Mouse (Mus musculus) CH12.LX (cell line): ENCODE data around the gene Bnc2. TPM values are rescaled to one million over a fixed set of nuclear protein-coding genes. Genes with fewer than 3 reads are reported as not detected.

Experiments used
- DNase-seq: peaks from one replicate; pipeline ENCODE4 v3.0.0-alpha.2; 2013; ENCODE audit errors: extremely low read depth
- H3K27ac ChIP-seq: 2 replicates; pipeline ENCODE4 v1.5.1; 2012; ENCODE audit warnings: low read depth, mild to moderate bottlenecking, control low read depth, moderate library complexity; ENCODE audit not compliant: insufficient read depth
- H3K27me3 ChIP-seq: replicated peaks from 2 replicates; pipeline ENCODE3; 2012; ENCODE audit warnings: inconsistent platforms
- H3K36me3 ChIP-seq, 2 experiments: replicated peaks in 1 of 2; 2 replicates each; pipeline versions ENCODE3 to v1.6.1; 2012; ENCODE audit warnings: inconsistent platforms in 1 of 2, low read length in 1 of 2, mild to moderate bottlenecking in 1 of 2, mixed read lengths in 1 of 2, moderate library complexity in 1 of 2; ENCODE audit not compliant: control insufficient read depth in 1 of 2, insufficient read depth in 1 of 2
- H3K4me1 ChIP-seq, 2 experiments: 2 replicates each; pipeline ENCODE4 v1.6.1; 2012; ENCODE audit warnings: inconsistent platforms in 1 of 2, moderate library complexity in 1 of 2; ENCODE audit not compliant: insufficient read depth in 2 of 2, control insufficient read depth in 1 of 2
- H3K4me2 ChIP-seq: 2 replicates; pipeline ENCODE4 v1.6.1; 2012; ENCODE audit warnings: low read depth, mild to moderate bottlenecking, control low read depth; ENCODE audit not compliant: poor library complexity, insufficient read depth, severe bottlenecking
- H3K4me3 ChIP-seq, 3 experiments: fragments of 150-350 bp in 1 of 3; sonication (generic) in 1 of 3; replicated peaks in 1 of 3; 2 replicates each; pipeline versions ENCODE3 to v1.5.1; 2011 to 2012; ENCODE audit warnings: low read depth in 2 of 3, low read length in 2 of 3, mild to moderate bottlenecking in 2 of 3, moderate library complexity in 2 of 3, control low read depth in 1 of 3, improper control_type of control experiment in 1 of 3, inconsistent platforms in 1 of 3, mixed read lengths in 1 of 3; ENCODE audit not compliant: poor library complexity in 1 of 3
- H3K79me2 ChIP-seq: replicated peaks from 2 replicates; pipeline ENCODE4 v1.6.1; 2012; ENCODE audit warnings: mild to moderate bottlenecking, moderate library complexity; ENCODE audit not compliant: control insufficient read depth, poor library complexity, insufficient read depth, severe bottlenecking; ENCODE audit errors: extremely low read depth
- H3K9ac ChIP-seq: 2 replicates; pipeline ENCODE4 v1.6.1; 2012; ENCODE audit warnings: low read depth, mild to moderate bottlenecking, control low read depth, moderate library complexity; ENCODE audit not compliant: insufficient read depth
- H3K9me3 ChIP-seq: replicated peaks from 2 replicates; pipeline ENCODE3; 2012; ENCODE audit warnings: low read length, inconsistent platforms, mixed read lengths
- BHLHE40 ChIP-seq: IDR thresholded peaks from 2 replicates; pipeline ENCODE4 v1.6.1; 2011; ENCODE audit warnings: mild to moderate bottlenecking, low read depth, low read length, improper control_type of control experiment
- CTCF ChIP-seq, 2 experiments: IDR thresholded peaks in 1 of 2; conservative IDR thresholded peaks in 1 of 2; 2 replicates each; pipeline ENCODE4 v1.5.1; 2011 to 2012; ENCODE audit warnings: low read depth in 2 of 2, low read length in 2 of 2, improper control_type of control experiment in 1 of 2, inconsistent platforms in 1 of 2, mild to moderate bottlenecking in 1 of 2, moderate library complexity in 1 of 2
- E2F4 ChIP-seq: IDR thresholded peaks from 2 replicates; pipeline ENCODE4 v1.6.1; 2011; ENCODE audit warnings: low read depth, low read length, improper control_type of control experiment; ENCODE audit not compliant: insufficient replicate concordance
- ELF1 ChIP-seq: IDR thresholded peaks from 2 replicates; pipeline ENCODE4 v1.6.1; 2014; ENCODE audit warnings: low read depth, mild to moderate bottlenecking, inconsistent platforms, low read length, improper control_type of control experiment
- EP300 ChIP-seq: IDR thresholded peaks from 2 replicates; pipeline ENCODE4 v1.6.1; 2011; ENCODE audit warnings: low read length, improper control_type of control experiment
- GABPA ChIP-seq: IDR thresholded peaks from 2 replicates; pipeline ENCODE4 v1.6.1; 2012; ENCODE audit warnings: low read depth, low read length, improper control_type of control experiment, inconsistent platforms; ENCODE audit not compliant: insufficient replicate concordance
- IRF4 ChIP-seq: IDR thresholded peaks from 2 replicates; pipeline ENCODE4 v1.6.1; 2014; ENCODE audit warnings: low read depth, mild to moderate bottlenecking, inconsistent platforms, low read length, improper control_type of control experiment
- JUN ChIP-seq: IDR thresholded peaks from 2 replicates; pipeline ENCODE4 v1.6.1; 2011; ENCODE audit warnings: low read depth, mild to moderate bottlenecking, low read length, improper control_type of control experiment, moderate library complexity; ENCODE audit not compliant: insufficient read depth
- JUND ChIP-seq: conservative IDR thresholded peaks from 2 replicates; pipeline ENCODE4 v1.6.1; 2011; ENCODE audit warnings: low read depth, low read length, improper control_type of control experiment
- KAT2A ChIP-seq: IDR thresholded peaks from 2 replicates; pipeline ENCODE4 v1.6.1; 2012; ENCODE audit warnings: low read length, improper control_type of control experiment, inconsistent platforms; ENCODE audit not compliant: insufficient replicate concordance
- MAFK ChIP-seq: IDR thresholded peaks from 2 replicates; pipeline ENCODE4 v1.6.1; 2011; ENCODE audit warnings: low read length, improper control_type of control experiment; ENCODE audit not compliant: insufficient replicate concordance
- MAZ ChIP-seq: IDR thresholded peaks from 2 replicates; pipeline ENCODE4 v1.6.1; 2012; ENCODE audit warnings: low read depth, mild to moderate bottlenecking, inconsistent platforms, low read length, improper control_type of control experiment, moderate library complexity
- MEF2A ChIP-seq: IDR thresholded peaks from 2 replicates; pipeline ENCODE4 v1.6.1; 2014; ENCODE audit warnings: low read depth, mild to moderate bottlenecking, inconsistent platforms, low read length, improper control_type of control experiment, borderline replicate concordance
- MXI1 ChIP-seq: IDR thresholded peaks from 2 replicates; pipeline ENCODE4 v1.6.1; 2011; ENCODE audit warnings: mild to moderate bottlenecking, low read depth, low read length, improper control_type of control experiment
- NRF1 ChIP-seq: IDR thresholded peaks from 2 replicates; pipeline ENCODE4 v1.6.1; 2014; ENCODE audit warnings: low read depth, mild to moderate bottlenecking, inconsistent platforms, low read length, improper control_type of control experiment, moderate library complexity
- PAX5 ChIP-seq: IDR thresholded peaks from 2 replicates; pipeline ENCODE4 v1.6.1; 2012; ENCODE audit warnings: low read length, inconsistent platforms, mixed read lengths
- POLR2A ChIP-seq: IDR thresholded peaks from 2 replicates; pipeline ENCODE4 v1.6.1; 2011; ENCODE audit warnings: low read depth, mild to moderate bottlenecking, improper control_type of control experiment, low read length
- RAD21 ChIP-seq: IDR thresholded peaks from 2 replicates; pipeline ENCODE4 v1.6.1; 2011; ENCODE audit warnings: low read depth, mild to moderate bottlenecking, low read length, improper control_type of control experiment, moderate library complexity
- SIN3A ChIP-seq: IDR thresholded peaks from 2 replicates; pipeline ENCODE4 v1.6.1; 2012; ENCODE audit warnings: low read length, improper control_type of control experiment, inconsistent platforms
- SMC3 ChIP-seq: IDR thresholded peaks from 2 replicates; pipeline ENCODE4 v1.6.1; 2011; ENCODE audit warnings: low read depth, low read length, improper control_type of control experiment
- TBP ChIP-seq: conservative IDR thresholded peaks from 2 replicates; pipeline ENCODE4 v1.6.1; 2011; ENCODE audit warnings: low read depth, low read length, improper control_type of control experiment
- TCF12 ChIP-seq: IDR thresholded peaks from 2 replicates; pipeline ENCODE4 v1.6.1; 2014; ENCODE audit warnings: low read depth, mild to moderate bottlenecking, inconsistent platforms, low read length, improper control_type of control experiment
- USF1 ChIP-seq: IDR thresholded peaks from 2 replicates; pipeline ENCODE4 v1.6.1; 2014; ENCODE audit warnings: low read depth, mild to moderate bottlenecking, inconsistent platforms, low read length, improper control_type of control experiment
- USF2 ChIP-seq: conservative IDR thresholded peaks from 2 replicates; pipeline ENCODE4 v1.6.1; 2011; ENCODE audit warnings: low read depth, low read length, improper control_type of control experiment
- ZC3H11A ChIP-seq: IDR thresholded peaks from 2 replicates; pipeline ENCODE4 v1.6.1; 2012; ENCODE audit warnings: low read depth, mild to moderate bottlenecking, inconsistent platforms, low read length, improper control_type of control experiment
- ZKSCAN1 ChIP-seq: IDR thresholded peaks from 2 replicates; pipeline ENCODE4 v1.6.1; 2012; ENCODE audit warnings: low read depth, inconsistent platforms, low read length, improper control_type of control experiment, borderline replicate concordance
- ZMIZ1 ChIP-seq: IDR thresholded peaks from 2 replicates; pipeline ENCODE4 v1.6.1; 2012; ENCODE audit warnings: low read depth, mild to moderate bottlenecking, inconsistent platforms, low read length, improper control_type of control experiment
- ZNF384 ChIP-seq: IDR thresholded peaks from 2 replicates; pipeline ENCODE4 v1.6.1; 2012; ENCODE audit warnings: low read depth, low read length, improper control_type of control experiment, inconsistent platforms
- dilution Hi-C: fragments of 300-500 bp; cut with MboI; formaldehyde crosslinking; loops from 2 replicates; pipeline ENCODE4 v1.14.3; 2020; ENCODE audit warnings: low sequenced_read_pairs; ENCODE audit not compliant: extremely low pct_unique_long_range_greater_than_20kb, extremely low pct_ligation_motif_present
- in situ Hi-C: fragments of 300-500 bp; cut with MboI; formaldehyde crosslinking; loops from 3 replicates; pipeline ENCODE4 v1.14.3; 2019; ENCODE audit warnings: low sequenced_read_pairs, low pct_ligation_motif_present, low pct_unique_long_range_greater_than_20kb, mixed read lengths
- polyA plus RNA-seq: library from polyadenylated mRNA; unstranded; fragments of >175 nt; gene quantifications from 2 replicates; pipeline ENCODE4 v1.2.1, GENCODE M21; 2012; ENCODE audit warnings: low read depth; ENCODE audit not compliant: insufficient read length
- total RNA-seq, 2 experiments: library from RNA; depleted of rRNA; stranded (reverse); fragments of 300-350 nt in 1 of 2; fragments of >200 nt in 1 of 2; gene quantifications; 2 replicates each; pipeline ENCODE4 v1.2.3; 2012 to 2014

The Bnc2 gene
- total and polyA plus RNA-seq, 3 experiments: not detected

- dilution Hi-C loops (no loop called here), in situ Hi-C loops (no loop called here)
- H3K27ac ChIP-seq: no peak overlapping the region
- H3K79me2 ChIP-seq: no peaks in the 10 kb centered on the region
- TF ChIP-seq IRF4: no peak
- no peak for TF ChIP-seq RAD21
- no peak for TF ChIP-seq SIN3A
- TF ChIP-seq E2F4: no peak
- no peak for TF ChIP-seq ZC3H11A
- no peak for TF ChIP-seq ZNF384
- no peak for TF ChIP-seq CTCF (conservative IDR thresholded peaks at IDR 0.05 in 1 of 2, IDR thresholded peaks at IDR 0.05 in 1 of 2; ENCODE audit: low read depth in 2 of 2, low read length in 2 of 2)
- no peak for TF ChIP-seq JUND
- TF ChIP-seq BHLHE40: no peak
- no peak for TF ChIP-seq KAT2A
- TF ChIP-seq MAZ: no peak
- TF ChIP-seq EP300: no peak
- TF ChIP-seq MXI1: no peak
- TF ChIP-seq ELF1: no peak
- no peak for TF ChIP-seq USF2
- no peak for TF ChIP-seq GABPA
- TF ChIP-seq TBP: no peak
- TF ChIP-seq JUN: no peak
- TF ChIP-seq NRF1: no peak
- TF ChIP-seq MEF2A: no peak
- TF ChIP-seq, all 38 proteins: peak for 0
- H3K4me2 ChIP-seq: no peak overlapping the region
- peaks cover 61% of the 10 kb centered on the region for H3K9me3 ChIP-seq
- no peak overlapping the region for H3K4me3 ChIP-seq
- H3K4me1 ChIP-seq: no peaks in the 10 kb centered on the region
- H3K36me3 ChIP-seq: no peaks in the 10 kb centered on the region
- no peak for DNase-seq
- H3K9ac ChIP-seq: no peak overlapping the region
- H3K27me3 ChIP-seq: no peaks in the 10 kb centered on the region
Observed at GRCm38 (mm10) chr4:84523651-84524221, 151.3 kb downstream of the Bnc2 start.

- no peaks in the 10 kb centered on the region for H3K79me2 ChIP-seq
- no peaks in the 10 kb centered on the region for H3K4me1 ChIP-seq
- no peak overlapping the region for H3K4me2 ChIP-seq
- no peak overlapping the region for H3K9ac ChIP-seq
- no peak overlapping the region for H3K27ac ChIP-seq
- H3K27me3 ChIP-seq: no peaks in the 10 kb centered on the region
- H3K4me3 ChIP-seq: no peak overlapping the region
- in situ Hi-C loops (no loop called here), dilution Hi-C loops (no loop called here)
- H3K9me3 ChIP-seq: peaks cover 63% of the 10 kb centered on the region
- no peaks in the 10 kb centered on the region for H3K36me3 ChIP-seq
- TF ChIP-seq USF1 (no peak), BHLHE40 (no peak), MAFK (no peak), TCF12 (no peak), ZMIZ1 (no peak), SMC3 (no peak), MXI1 (no peak), PAX5 (no peak), POLR2A (no peak), ZKSCAN1 (no peak), EP300 (no peak), MAZ (no peak)
- TF ChIP-seq, all 38 proteins: peak for 0
- DNase-seq: no peak
Observed at GRCm38 (mm10) chr4:84523211-84523610, 151.9 kb downstream of the Bnc2 start.
